Mouse (Mus musculus) heart, adult 2 months (tissue): Measurements from ENCODE around the gene Zfp644.

Experiments
- CTCF ChIP-seq: fragments of 200-600 bp; IDR thresholded peaks from 2 replicates; pipeline ENCODE4 v1.8.1; 2022; ENCODE audit warnings: antibody characterized with exemption, mild to moderate bottlenecking, moderate library complexity
- POLR2A ChIP-seq: fragments of 200-500 bp; IDR thresholded peaks from 2 replicates; pipeline ENCODE4 v1.6.1; 2011; ENCODE audit warnings: mild to moderate bottlenecking, low read depth, low read length, control low read depth; ENCODE audit not compliant: insufficient read depth

DNA sequence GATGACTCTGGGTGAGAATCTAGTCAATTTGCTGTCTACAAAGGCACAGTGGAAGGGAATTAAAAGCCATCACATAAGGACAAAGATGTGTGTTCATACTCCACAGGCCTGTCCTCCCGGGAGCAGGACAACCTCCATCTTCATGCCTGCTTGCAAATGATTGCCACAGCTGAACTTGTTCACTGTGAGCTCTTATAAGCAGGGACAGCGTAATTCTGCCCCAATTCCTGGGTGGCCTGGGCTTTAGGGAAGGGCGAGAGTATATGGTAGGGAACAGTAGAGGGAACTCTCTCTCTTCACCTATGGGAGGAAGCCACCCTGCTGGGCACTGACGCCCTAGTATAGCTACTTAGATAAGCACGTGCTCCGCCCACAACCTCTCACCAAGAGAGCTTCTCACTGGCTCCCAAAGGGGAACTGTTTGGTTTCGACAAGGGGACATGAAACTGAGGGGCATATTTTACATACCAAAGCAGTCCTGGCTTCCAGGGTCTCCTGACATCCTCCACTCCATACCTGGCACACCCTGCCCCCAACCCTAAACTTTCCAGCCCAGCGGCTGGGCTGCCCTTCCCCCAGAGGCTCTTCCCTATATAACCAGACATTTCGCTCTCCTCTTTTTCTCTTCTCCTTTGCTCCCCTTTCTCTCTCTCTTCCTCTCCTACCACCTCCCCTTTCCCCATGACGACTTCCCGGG is 12.4 kb upstream of the Zfp644 start:
- TF ChIP-seq POLR2A (no peak), CTCF (no peak)
